Mouse (Mus musculus) urinary bladder, postnatal 14 days (tissue): ENCODE measurements at regions not wholly inside any gene's neighbourhood (a gene's known extent, or its start where the extent isn't known, plus 50 kb on each side); places are given as distances from the start of the nearest gene placed in this dataset.
"Not testable (repeated sequence)": the region's sequence is repeated elsewhere in the genome, so short reads cannot be mapped to it uniquely, and the experiment has no call there.

Experiments
- DNase-seq: peaks from one replicate; pipeline ENCODE4 v3.0.0; 2021; ENCODE audit warnings: low spot score

DNA sequence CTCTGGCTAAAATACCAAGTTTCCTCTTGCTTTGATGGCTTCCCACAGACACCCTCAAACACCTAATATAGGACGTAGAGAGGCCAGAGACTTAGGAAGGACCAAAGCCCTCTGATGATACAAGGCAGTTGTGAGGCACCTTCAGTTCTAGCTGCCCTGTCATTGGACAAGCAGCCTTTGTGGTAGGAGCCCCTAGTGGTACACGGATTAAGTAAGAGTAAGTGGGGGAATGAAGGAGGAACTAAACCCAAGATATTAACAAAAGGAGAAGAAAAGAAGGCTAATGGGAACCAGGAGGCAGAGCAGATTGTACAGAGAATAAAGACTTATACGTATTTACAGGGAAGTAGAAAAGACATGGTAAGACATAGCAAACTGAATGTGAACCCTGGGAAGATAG is 352.3 kb upstream of the Tmco5 start:
- not testable (repeated sequence) for DNase-seq

DNA sequence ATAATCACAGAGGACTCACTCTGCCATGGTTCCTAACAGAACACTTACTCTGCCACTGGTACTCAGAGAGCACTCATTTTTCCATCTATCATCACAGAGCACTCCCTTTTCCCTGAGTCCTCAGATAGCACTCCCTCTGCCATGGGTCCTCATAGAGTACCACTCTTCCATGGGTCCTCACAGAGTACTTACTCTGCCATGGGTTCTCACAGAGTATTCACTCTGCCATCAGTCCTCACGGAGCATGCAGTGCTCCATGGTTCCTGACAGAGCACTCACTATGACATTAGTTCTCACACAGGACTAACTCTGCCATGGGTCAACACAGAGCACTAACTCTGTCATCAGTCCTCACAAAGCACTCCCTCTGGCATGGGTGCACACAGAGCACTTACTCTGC is 342.0 kb upstream of the Tmco5 start:
- no peak for DNase-seq

DNA sequence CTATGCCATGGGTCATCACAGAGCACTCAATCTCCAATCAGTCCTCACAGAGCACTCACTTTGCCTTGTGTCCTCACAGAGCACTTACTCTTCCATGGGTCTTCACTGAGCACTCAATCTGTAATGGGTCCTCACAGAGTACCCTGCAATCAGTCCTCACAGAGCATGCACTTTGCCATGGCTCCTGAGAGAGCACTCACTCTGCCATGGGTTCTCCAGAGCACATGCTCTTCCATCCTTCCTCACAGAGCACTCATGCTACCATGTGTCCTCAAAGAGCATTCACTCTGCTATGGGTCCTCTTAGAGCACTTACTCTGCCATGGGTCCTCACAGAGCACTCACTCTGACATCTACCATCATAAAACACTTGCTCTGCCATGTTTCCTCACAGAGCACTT is 319.1 kb upstream of the Tmco5 start:
- no peak for DNase-seq

DNA sequence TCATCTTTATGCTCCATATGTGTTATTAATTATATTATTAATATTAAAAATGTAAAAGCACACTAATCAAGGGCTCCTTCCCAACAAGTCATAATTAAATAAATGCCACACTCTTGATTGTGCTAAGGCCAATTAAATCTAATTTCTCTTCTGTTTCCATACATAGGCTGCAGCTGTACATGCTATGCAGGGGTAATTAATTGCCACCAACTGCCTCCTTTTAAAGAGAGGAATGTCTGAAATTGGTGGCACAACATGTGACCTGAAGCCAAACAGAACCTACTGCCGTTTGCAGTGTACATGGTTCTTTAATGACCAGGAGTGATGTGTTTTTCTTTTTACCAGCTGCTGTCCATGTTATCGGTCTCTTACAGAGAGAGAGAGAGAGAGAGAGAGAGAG is 294.5 kb upstream of the Tmco5 start:
- no peak for DNase-seq

DNA sequence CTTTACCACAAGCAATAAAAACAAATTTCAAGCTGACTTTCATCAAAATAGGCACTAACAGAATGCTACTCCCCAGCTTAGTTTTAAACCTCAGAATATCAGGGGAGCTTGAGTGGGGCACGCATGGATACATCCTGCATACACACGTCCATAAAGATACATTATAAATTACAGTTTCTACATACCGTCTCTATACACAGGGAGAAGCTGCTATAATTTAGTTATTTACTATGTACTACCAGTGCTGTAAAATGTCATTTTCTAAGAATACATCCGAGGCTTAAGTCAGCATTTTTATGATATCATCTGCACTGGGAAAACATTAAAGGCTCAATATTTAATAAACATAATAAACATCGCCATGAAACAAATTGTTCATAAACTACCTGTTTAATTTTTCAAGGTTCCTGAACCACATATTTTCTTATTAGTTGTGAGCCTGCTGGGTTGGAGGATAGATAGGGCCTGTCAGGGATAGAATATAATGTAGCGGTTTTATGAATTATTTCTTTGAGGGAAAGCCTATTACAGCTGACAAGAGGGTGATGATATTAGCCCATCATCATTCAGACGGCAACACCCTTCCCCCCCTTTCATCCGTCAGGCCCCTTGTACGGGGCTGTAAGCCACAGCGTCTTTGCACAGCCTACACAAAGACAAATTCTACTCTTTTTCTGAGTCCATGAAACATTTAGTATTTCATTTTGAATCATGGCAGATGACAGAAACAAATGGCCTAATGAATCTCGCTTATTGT is 292.1 kb upstream of the Tmco5 start:
- no peak for DNase-seq

DNA sequence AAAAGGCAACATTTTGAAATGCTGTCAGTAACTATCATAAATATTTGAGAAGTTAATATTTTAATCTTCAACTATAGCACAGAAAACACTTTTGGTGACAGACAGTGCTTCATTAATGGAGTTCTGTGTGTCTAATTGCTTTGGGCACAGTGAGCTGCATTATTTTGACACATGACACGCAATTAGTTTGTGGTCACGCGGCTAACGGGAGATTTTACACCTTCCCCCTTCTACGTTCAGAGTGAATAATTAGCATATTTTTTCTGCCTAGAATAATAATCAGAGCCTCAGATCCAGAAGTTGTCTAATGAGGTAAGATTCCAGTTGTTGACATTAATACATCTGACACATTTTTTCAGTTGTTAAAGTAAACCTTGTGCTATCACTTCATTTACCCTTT is 272.6 kb upstream of the Tmco5 start:
- no peak for DNase-seq

DNA sequence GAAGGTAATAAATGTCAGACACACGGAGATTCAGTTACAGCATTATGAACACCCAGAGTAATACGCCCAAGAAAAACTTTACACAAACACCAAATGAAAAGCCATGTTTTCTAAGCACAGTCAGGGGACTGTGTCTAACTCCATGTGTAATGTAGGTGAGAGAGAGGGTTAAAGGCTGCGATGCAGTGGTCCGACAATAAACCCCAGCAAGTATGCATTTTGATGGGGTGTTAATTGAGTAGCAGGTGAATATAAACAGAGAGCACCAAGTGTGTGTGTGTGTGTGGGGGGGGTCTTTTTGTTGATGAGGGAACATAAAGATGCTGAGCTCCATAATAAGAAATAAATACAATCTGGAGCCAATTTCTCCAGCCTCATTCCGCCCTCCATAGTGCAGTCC is 238.6 kb upstream of the Tmco5 start:
- no peak for DNase-seq

DNA sequence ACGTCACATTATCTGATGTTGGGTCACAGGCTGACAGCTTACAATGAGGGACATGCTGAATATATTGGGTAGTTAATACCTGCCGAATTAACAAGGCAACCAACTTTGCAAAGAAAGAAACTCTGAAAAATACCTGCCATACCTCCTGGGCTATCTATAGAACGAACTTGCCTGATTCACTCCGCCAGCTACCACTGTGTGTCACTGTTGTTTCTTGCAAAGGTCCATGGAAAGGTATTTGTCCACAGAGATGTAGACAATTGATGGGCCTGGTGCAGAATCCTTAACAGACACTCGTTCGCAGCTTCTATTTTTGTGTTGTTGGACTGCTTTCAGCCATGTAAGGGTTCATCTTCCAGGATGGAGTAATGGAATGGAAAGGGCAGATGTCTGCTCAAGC is 226.4 kb upstream of the Tmco5 start:
- no peak for DNase-seq

DNA sequence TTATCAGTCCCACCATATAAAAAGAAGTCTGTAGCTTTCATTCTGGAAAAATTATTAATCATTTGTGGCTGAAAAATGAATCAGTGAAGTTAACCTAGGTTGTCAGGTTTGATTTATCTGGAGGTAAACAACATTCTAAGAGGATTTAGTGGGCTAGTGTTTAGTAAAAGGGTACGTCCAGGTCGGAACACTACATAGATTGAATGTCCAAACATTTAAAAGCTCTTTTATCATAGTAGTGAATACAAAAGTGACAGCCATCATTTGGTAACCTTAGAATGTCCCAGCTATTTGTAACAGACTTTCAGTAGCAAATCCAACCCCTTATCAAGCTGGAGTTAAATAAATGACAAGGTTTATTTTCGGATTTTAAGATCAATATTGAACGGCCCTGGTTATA is 192.7 kb upstream of the Tmco5 start:
- no peak for DNase-seq

DNA sequence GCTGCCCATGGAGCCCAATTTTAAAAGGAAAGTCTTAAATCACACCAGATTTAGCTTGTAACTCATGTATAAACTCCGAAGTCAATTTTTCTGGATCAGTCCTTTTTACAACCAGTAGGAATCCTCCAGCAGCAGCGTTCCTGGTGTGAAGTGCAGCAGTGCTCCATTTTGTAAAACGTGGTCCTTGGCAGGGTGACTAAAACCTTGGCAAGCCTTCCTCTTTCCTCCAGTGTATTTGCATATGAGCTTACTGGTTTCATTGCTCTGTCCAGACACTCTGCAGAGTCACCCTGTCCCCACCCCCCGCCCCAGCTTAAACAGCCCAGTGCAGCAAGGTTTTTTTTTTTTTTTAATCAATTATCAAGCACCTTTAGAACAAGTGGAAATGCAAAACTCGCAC is 180.9 kb upstream of the Tmco5 start:
- DNase-seq, result no peak

DNA sequence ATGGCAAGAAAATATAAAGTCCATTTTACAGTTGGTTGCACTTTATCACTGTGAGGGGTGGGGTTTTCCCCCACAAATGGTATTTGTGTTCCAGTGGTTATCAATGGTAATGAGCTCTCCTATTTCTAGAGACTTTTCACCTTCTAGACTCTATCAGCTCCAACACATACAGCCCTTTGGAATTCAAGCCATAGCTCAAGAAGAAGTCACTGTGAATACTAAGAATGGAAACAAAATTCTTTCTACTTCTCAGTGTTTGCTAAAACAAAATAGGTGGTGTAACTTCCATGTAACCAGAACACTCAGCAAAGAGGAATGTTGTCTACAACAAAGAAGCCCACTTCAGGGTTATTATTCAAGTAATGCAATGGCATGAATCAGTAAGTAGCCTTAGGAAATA is 173.8 kb upstream of the Tmco5 start:
- DNase-seq, result no peak

DNA sequence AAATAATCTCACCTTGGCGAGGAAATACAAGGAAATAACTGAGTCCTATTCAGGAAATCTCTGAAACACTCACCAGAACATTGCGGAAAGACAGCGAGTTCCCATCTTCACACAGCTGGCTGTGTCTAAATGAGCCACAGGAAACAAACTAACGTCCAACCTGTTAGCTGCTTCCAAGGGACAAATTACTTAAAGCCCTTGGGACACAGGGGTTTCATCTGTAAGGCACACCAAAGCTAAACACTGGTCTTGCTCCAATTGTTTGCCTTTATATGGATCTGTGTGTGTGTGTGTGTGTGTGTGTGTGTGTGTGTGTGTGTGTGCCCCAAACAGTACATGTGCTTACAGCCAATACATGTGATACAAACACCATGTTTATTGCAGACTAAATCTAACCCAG is 168.9 kb upstream of the Tmco5 start:
- DNase-seq, result no peak

DNA sequence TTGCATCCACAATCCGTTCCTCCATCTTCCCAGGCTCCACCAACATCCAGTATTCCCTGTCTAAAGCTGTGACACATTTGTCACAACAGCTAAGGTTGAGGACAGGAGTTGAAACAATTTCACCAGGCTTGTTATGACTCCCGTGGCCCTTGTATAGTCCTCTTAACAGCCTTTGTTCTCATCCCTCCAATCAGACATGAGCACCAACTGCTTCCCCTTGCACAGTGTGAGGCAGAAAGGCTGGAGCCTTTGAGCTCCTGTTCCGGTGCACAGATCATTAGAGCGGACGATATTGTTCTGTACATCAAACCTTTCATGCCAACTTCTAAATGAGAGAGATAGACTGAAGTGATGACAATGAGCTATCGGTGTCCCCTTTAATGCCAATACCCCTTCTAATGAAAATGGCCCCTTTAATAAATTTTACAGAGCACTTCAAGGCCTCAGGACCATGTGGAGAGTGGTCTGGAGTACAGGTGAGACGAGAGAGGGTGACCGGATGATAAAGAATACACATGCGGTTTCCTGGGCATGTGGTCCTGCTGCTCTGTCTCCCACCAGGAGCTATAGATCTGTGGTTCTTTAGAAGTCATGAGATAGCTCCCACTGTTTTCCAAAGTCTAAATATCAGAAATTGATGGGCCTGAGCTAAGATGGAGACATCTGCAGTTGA is 161.8 kb upstream of the Tmco5 start:
- DNase-seq, result no peak

DNA sequence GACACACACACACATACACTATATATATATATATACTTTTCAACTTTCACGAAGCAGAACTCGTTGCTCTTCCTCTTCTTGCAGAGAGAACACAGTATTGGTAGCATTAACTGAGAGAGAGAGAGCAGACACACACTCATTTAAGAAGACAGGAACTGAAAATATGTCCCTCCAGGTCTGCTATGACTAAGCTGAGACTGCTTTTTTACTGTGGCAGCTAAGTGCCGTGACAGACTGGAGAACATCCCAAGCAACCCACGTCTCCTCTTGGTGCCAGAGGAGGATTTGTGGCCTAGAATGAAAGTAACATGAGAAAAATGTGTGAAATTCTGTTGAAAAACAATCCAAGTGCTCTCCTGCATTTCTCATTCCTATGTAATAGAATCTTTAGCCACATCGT is 159.9 kb upstream of the Tmco5 start:
- DNase-seq, result no peak

DNA sequence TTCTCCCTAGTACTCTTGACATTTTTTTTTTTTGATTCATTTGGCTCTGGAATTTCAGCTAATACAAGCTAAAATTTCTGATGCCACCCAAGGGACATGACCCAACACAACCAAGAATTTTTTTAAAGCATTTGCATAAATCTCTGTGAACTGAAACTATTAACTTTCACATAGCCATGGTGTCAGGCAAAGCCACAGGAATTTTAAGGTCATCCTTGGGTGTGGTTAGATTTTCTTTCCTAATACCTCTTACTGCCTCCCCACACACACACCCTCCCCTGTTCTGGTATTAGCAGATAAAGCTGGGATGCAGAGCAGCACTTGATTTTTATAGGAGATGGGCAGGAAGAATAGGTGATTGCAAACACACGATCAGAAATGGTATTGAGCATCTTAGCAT is 150.9 kb upstream of the Tmco5 start:
- no peak for DNase-seq

DNA sequence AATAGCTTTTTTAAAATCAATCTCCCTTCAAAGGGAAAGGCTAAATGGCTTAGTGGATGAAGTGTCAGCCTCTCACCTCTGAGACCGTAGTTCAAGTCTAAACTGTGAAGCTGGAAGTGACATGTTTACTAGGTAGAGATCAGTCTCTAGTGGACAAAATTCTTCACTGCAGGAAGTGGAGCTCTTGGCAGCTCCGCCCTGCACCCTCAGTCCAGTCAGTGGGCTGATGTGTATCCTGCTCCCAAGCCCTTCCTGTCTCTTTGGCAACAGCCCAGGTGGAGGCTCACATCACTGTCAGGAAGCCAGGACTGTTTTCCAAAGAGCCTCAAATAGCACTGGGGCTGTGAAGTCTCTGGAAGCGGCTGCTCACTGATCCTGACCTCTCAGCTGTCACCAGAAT is 142.8 kb upstream of the Tmco5 start:
- peak; percentile 21 for DNase-seq

DNA sequence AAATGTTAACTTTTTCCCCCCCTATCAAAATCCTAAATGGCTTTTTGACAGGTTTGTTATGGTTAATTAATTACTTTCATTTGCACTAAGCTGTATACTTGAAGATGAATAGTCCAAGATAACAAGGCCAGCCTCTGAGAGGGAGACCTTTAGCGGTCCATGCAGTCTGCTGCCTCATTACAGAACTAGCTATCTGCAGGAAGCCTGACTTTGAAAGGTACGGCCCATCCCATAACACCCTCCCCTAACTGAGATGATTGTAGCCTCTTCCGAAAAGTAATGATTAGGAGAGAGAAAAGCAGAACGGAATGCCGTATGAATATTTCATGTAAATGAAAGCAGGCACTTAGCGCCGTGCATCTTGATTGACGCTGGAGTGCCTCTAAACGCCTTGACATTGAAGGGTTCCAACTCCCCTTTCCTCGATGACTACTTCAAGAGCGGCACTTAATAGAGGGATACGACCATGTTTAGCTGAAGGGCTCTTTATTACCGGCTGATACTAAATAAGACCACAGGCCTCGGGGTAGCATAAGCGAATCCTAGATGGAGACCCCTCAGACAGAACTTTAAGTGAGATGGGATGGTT is 109.9 kb upstream of the Tmco5 start:
- no peak for DNase-seq

DNA sequence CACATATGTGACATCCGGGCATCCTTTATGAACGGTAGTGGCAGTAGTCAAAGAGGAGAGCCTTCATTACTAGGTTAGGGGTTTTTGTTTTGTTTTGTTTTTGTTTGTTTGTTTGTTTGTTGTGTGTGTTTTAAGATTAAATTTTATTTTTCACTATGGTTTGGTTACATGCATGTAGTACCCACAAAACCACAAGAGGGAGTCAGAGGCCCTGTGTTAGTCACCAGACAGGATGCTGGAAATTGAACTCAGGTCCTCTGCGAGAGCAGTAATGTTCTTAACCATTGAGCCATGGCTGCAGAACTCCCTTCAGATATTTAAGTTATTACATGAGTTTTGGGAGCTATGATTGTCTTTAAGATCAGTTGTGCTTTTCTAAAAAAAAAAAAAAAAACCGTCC is 109.3 kb upstream of the Tmco5 start:
- no peak for DNase-seq

DNA sequence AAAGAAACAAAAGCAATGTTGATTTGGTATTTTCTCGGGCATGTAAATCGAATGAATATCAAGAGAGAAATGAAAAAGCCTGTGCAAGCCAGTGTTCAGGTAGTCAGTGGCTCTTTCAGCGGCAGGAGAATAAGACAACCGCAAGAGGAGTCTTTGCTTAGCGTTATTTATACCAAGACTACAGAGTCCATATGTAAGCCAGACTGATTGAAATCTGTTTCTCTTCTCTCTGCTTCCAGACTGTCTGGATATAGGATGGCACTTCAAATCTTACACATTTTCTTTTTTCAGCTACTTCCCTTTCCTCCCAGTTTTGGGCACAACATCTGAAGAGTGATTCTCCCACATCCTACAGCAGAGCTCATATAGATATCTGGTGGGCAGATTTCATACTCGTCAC is 105.9 kb upstream of the Tmco5 start:
- DNase-seq, result no peak

DNA sequence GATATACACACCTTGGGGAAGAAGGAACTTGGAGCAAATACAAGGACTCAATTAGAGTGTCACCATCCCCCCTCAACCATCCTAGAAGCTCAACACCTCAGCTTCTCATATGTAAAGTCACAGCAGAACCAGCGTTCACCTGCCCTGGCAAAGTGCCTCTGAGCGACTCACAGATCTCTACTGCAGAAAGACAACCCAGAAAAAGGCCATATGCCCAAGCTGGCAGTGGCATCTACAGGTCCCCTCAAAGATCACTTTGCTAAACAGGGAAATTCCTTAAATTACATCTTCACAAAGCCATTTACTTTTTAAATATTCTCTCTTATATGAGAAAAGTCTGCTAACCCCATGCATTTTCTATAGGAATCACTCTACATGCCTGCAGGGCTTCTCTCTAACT is 78.3 kb upstream of the Tmco5 start:
- DNase-seq, result no peak

DNA sequence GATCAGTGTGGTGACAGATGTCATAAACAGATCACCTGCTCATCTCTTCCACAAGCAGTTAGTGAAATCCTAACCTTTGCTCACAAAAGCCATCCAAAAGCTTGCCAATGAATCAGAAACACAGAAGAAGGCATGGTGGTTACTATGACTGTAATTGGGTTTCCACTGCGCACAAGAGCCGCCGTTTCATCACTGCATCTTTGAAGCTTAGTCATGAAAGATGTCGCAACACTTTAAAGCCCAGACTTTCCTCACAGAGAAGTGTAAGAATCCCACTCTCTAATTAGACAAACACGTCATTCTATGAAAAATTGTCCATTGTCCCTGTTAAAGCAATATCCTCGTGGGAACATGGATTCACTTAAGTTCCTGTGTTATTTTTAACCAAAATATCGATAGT is 76.9 kb upstream of the Tmco5 start:
- no peak for DNase-seq

DNA sequence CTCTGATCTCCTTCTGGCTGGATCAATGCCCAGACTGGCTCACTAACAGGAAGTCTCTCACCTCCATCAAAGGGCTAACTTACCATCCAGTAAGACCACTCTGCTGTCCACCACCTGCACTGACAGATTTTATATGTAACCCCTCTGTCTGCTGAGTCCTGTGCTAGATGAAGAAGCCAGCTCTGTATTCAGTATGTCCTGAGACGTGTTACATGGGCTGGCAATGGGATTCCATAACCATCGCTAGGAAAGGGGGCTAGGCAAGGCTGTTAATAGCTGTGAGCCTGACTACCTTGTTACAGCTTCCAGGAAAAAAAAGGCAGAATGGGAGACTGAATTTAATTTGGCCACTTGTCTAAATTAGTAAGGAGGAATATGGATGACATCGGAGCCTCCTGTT is 71.3 kb upstream of the Tmco5 start:
- DNase-seq, result no peak

DNA sequence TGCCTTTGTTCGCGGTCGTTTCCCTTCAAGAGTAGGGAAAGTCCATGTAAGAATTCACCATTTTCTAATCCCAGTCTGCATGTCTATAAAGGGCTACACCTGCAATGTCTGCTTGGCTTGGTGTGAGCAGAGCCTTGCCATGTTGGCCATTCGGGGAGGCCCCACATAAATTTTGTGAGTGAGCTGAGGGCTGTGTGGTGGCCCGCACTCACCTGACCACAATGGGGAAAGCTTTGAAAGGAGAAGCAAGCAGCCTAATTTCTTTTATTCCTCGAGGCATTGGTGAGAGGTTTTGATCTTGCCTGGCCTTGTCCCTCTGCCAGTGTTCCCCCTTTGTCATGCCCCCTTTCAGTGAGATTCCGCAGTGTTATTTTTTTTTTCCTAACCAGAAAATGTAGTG is 70.9 kb upstream of the Tmco5 start:
- no peak for DNase-seq

DNA sequence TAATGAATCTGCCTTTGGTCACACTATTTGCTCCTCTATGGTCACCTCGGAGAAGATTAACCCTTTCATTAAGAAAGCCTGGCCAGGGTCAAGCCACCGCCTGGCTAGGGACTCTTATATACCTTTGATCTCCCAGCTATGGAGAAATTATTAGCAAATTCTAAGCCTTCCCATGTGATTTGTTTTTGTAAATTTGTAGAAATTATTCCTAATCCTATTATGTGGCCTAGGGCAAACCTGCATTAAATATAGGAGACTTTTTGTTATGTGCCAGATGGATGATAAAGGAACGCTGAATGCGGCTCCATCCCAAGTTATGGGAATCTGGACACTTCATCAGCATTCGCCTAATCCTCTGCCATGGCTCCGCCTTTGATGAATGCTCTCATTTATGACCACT is 70.4 kb upstream of the Tmco5 start:
- DNase-seq, result no peak
